Mouse (Mus musculus) cerebellum, adult 2 months (tissue): ENCODE results near the gene Hand2. TPM values are rescaled to one million over a fixed set of nuclear protein-coding genes. Genes with fewer than 3 reads are reported as not detected.
A peak's percentile ranks its signal among the peaks of the same experiment; 100 is the strongest.

Experiments
- DNase-seq, 2 experiments: peaks; one replicate each; pipeline ENCODE4 v3.0.0; 2021
- H3K27ac ChIP-seq: fragments of 200-500 bp; 2 replicates; pipeline ENCODE4 v1.5.1; 2012; ENCODE audit warnings: low read length, control low read depth, inconsistent platforms; ENCODE audit not compliant: insufficient read depth
- H3K27me3 ChIP-seq: fragments of 200-500 bp; 2 replicates; pipeline ENCODE4 v1.6.1; 2012; ENCODE audit warnings: inconsistent platforms, mild to moderate bottlenecking, low read length, moderate library complexity; ENCODE audit not compliant: control insufficient read depth, insufficient read depth
- H3K4me1 ChIP-seq: fragments of 200-500 bp; 2 replicates; pipeline ENCODE4 v1.6.1; 2011; ENCODE audit warnings: low read length; ENCODE audit not compliant: control insufficient read depth, insufficient read depth
- H3K4me3 ChIP-seq: fragments of 200-500 bp; replicated peaks from 2 replicates; pipeline ENCODE3; 2011; ENCODE audit warnings: mild to moderate bottlenecking, low read depth, low read length, control low read depth; ENCODE audit not compliant: insufficient read depth
- CTCF ChIP-seq: fragments of 200-500 bp; IDR thresholded peaks from 2 replicates; pipeline ENCODE4 v1.5.1; 2011; ENCODE audit warnings: low read depth, mild to moderate bottlenecking, control low read depth, low read length, moderate library complexity, borderline replicate concordance; ENCODE audit not compliant: insufficient read depth
- POLR2A ChIP-seq: fragments of 200-500 bp; IDR thresholded peaks from 2 replicates; pipeline ENCODE4 v1.6.1; 2011; ENCODE audit warnings: low read length, control low read depth, borderline replicate concordance; ENCODE audit not compliant: insufficient read depth
- WGBS: fragments of 180-500 bp; shearing (Covaris S2); methylation state at CpG from one replicate; pipeline ENCODE4 v1.1.7; 2018; 5-methylcytosine and 5-hydroxymethylcytosine counted together
- polyA plus RNA-seq: library from polyadenylated mRNA; depleted of rRNA; stranded (reverse); fragments of >200 nt; gene quantifications from 2 replicates; pipeline ENCODE4 v1.2.3, GENCODE M21; 2012; rRNA removed

Hand2 gene
- polyA plus RNA-seq = not detected in 2 replicates

- DNase-seq = peak in 1 of 2 experiments; percentile 24
- Histone ChIP-seq H3K27ac (no peak within 1 kb of the TSS), H3K27me3 (peaks cover 13% of the 10 kb centered on the region; the same call in 1 of the 2 replicates), H3K4me1 (no peaks in the 10 kb centered on the region), H3K4me3 (no peak within 1 kb of the TSS)
- no peak for TF ChIP-seq CTCF
- no peak for TF ChIP-seq POLR2A
- under 1% methylated on average over 75 of the region's 83 CpGs for WGBS
Observed at GRCm38 (mm10) chr8:57320851-57321743, at the start of gene Hand2. Gene Hand2, plus strand, starts transcription at chr8:57320983.

DNA sequence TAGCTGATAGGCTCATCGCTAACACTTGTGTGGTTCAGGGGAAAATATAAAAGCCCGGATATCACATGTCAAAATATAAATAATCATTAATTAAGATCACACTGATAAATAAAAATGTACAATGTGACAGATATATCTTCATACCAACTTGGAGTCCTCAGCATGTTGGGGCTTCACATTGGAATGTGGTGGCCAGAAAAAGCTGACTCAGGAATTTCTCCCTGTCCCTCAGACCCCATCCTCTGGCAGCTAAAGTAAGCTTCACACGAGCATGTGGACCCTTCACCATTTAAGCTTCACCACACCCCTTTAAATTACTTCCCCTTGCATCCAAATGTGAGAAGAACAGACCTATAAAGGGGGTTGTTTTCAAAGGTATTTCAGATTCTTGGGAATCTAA lies 47.7 kb upstream of the Hand2 start:
- no peak for DNase-seq
- Histone ChIP-seq H3K4me3 (no peak overlapping the region), H3K27me3 (no peaks in the 10 kb centered on the region), H3K4me1 (no peaks in the 10 kb centered on the region), H3K27ac (no peak overlapping the region)
- 70% methylated on average over 3 of the region's 3 CpGs for WGBS
- TF ChIP-seq POLR2A (no peak), CTCF (no peak)

DNA sequence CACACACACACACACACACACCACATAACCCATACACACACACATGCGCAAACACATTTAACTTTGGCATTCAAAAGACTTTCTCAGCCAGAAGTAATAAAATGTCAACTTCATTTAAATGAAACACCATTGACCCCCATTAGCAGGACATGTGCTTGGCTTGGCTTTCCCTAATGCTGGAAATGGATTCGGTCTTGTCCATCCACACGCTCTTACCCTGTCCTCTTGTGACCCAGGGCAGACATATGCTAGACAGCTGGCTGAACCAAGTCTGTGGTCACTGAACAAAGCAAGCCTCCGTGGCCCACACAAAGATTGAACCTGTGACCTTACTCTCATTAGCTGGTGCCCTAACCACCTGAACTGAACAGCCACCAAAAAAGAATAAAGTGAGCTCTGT lies 27.3 kb upstream of the Hand2 start:
- WGBS = 23% methylated on average over 4 of the region's 4 CpGs
- Histone ChIP-seq H3K4me3 (no peak overlapping the region), H3K27ac (no peak overlapping the region), H3K4me1 (no peaks in the 10 kb centered on the region), H3K27me3 (no peaks in the 10 kb centered on the region)
- TF ChIP-seq CTCF = no peak
- TF ChIP-seq POLR2A = no peak
- no peak for DNase-seq

DNA sequence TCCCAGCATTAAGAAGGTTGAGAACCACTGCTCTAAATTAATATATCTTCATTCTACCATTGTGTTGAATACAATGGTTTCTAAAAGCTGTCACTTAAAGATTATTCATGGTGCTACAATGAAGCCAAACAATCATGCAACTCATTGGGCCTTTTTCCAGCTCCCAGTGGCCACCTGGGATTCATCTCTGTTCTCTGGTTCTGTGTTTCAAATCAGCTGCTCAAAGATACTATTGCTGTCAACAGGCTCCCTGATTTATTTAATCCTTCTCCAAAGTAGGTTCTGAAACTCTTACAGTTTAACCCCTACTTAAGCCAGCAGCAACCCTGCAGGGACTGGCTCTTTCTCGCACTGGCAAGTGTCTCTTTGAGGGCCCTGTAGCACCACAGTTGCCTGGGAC lies 17.3 kb upstream of the Hand2 start:
- WGBS = 23% methylated on average over 1 of the region's 1 CpGs
- no peak for TF ChIP-seq CTCF
- no peak for TF ChIP-seq POLR2A
- H3K4me3 ChIP-seq = no peak overlapping the region
- no peaks in the 10 kb centered on the region for H3K4me1 ChIP-seq
- no peak for DNase-seq
- no peaks in the 10 kb centered on the region; the same call in 1 of the 2 replicates for H3K27me3 ChIP-seq
- H3K27ac ChIP-seq = no peak overlapping the region

DNA sequence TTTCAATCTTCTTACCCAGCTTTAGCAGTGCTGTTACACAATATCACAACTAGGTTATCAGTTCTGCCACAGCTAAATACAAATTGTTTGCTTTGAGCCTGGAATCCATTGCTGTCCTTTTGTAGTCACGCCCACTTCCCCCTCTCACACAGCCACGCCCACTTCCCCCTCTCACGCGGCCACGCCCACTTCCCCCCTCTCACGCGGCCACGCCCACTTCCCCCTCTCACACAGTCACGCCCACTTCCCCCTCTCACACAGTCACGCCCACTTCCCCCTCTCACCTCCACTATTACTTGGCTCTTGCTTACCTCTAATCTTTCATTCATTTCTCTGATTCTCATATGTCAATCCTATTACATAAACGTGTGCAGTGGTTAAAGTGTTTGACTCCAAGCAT lies 15.8 kb upstream of the Hand2 start:
- no peak overlapping the region for H3K27ac ChIP-seq
- no peak overlapping the region for H3K4me3 ChIP-seq
- no peaks in the 10 kb centered on the region; the same call in 1 of the 2 replicates for H3K27me3 ChIP-seq
- TF ChIP-seq POLR2A (no peak), CTCF (no peak)
- 62% methylated on average over 11 of the region's 11 CpGs for WGBS
- no peaks in the 10 kb centered on the region for H3K4me1 ChIP-seq
- DNase-seq = no peak

GRCm38 (mm10) chr8:57306441-57306840 lies 14.3 kb upstream of the Hand2 start:
- no peak for TF ChIP-seq POLR2A
- no peak for TF ChIP-seq CTCF
- Histone ChIP-seq H3K4me1 (no peaks in the 10 kb centered on the region), H3K4me3 (no peak overlapping the region), H3K27me3 (no peaks in the 10 kb centered on the region; the same call in 1 of the 2 replicates), H3K27ac (no peak overlapping the region)
- WGBS = 14% methylated on average over 1 of the region's 1 CpGs
- DNase-seq = no peak

DNA sequence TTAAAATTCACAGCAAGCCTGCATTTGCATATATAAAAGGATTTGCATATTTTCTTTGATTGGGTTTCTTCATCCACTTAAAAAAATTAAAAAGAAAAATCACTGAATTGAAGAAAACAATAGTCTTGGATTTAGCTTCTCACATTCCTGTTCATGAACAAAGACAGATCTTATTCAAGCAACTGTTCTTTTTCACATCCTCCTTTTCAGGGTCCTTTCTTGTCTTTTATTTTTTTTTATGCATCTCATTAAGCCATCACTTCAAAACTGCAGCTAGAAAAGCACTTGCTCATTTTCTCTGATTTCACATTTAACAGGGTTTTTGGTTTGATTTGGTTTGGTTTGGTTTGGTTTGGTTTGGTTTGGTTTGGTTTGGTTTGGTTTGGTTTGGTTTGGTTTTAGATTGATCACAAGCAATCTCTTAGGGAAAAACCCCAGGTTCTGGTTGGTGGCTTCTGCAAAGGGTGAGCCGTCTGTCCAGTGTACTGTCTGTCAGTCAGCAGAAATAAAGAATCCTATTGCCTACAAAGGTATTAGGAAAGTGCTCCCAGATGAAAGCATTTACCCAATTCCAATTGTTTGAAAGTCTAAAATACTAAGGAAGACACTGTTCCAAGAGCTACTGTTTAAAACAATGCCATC lies 10.8 kb upstream of the Hand2 start:
- Histone ChIP-seq H3K4me1 (no peaks in the 10 kb centered on the region), H3K27ac (no peak overlapping the region), H3K4me3 (no peak overlapping the region), H3K27me3 (peaks cover 5% of the 10 kb centered on the region; the same call in 1 of the 2 replicates)
- no peak for TF ChIP-seq POLR2A
- TF ChIP-seq CTCF = no peak
- 15% methylated on average over 1 of the region's 1 CpGs for WGBS
- DNase-seq = no peak
